Mouse (Mus musculus) cerebellum, adult 2 months (tissue): ENCODE results near the gene Gstp1.

Experiments
- CTCF ChIP-seq: fragments of 200-500 bp; IDR thresholded peaks from 2 replicates; pipeline ENCODE4 v1.5.1; 2011; ENCODE audit warnings: low read depth, mild to moderate bottlenecking, control low read depth, low read length, moderate library complexity, borderline replicate concordance; ENCODE audit not compliant: insufficient read depth
- POLR2A ChIP-seq: fragments of 200-500 bp; IDR thresholded peaks from 2 replicates; pipeline ENCODE4 v1.6.1; 2011; ENCODE audit warnings: low read length, control low read depth, borderline replicate concordance; ENCODE audit not compliant: insufficient read depth

DNA sequence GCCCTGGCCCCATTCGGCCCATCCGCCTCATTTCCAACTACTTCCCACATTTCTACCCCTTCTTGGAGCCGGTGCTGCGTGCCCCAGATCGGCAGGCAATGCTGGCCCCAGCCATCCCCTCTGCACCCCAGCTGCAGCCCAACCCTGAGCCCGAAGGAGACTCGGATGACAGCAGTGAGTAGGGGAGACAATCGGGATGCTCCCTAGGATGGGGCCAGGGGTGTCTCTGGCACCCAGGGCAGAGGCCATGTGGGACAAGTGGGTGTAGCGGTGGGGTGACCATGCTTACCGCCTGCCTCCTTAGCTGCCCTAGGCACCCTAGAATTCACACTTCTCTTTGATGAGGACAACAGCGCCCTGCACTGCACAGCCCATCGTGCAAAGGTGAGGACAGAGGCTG lies 34.1 kb downstream of the Gstp1 start:
- TF ChIP-seq POLR2A, result no peak
- TF ChIP-seq CTCF, result no peak
